Mouse (Mus musculus): ENCODE results near the gene Acnat2. TPM values are rescaled to one million over a fixed set of nuclear protein-coding genes. Genes with fewer than 3 reads are reported as not detected.
"Not testable (repeated sequence)": the region's sequence is repeated elsewhere in the genome, so short reads cannot be mapped to it uniquely, and the experiment has no call there.

Acnat2 gene
- under 1 TPM in 2 of 4 experiments, not detected in 2; 0.25 to 0.27 TPM for total RNA-seq (2022)

GRCm38 (mm10) chr4:49407957-49408356 lies at the start of gene Acnat2:
Gene Acnat2, minus strand, starts transcription at chr4:49408151.
- DNase-seq (ENCODE audit: low spot score in 2 of 2) = not testable (repeated sequence)

- no peak for DNase-seq (ENCODE audit: low spot score in 2 of 2)
These were observed 48.2 kb upstream of the Acnat2 start for GRCm38 (mm10) chr4:49456171-49456570.

- DNase-seq (ENCODE audit: low spot score in 2 of 2) = no peak
These were observed 44.0 kb upstream of the Acnat2 start for GRCm38 (mm10) chr4:49451848-49452551.

DNA sequence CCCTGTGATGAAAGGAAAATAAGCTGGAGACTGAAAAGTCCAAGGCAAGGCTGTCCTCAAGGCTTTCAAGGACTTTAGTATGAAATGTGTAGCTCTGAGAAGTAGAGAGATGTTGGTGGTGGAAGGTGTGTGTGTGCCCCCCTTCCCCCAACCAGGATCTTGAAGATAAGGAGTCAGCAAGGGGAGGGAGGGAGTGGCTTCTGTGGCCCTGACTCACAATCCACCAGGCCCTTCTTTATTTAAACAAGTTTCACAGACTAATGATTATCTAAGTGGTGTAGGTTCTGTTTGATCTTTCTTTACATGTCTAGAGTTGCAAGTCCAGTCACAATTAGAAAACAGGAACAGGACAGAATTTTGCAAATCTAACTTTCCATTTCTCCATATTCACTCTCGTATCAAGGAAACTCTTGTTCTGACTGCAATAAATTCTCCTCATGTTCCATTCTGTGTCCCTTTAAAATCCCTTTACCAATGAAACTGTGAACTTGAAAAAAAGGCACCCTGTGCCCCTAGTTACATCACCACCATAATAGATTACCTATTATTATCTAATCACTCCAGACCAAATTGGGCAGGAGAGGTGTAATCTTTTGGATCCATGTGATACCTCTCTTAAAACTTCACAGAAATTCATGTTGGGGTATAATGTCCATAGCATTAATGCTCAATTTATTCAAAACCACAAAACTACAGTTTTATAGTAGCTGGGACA lies 43.3 kb upstream of the Acnat2 start:
- DNase-seq (ENCODE audit: low spot score in 2 of 2) = not testable (repeated sequence)

DNA sequence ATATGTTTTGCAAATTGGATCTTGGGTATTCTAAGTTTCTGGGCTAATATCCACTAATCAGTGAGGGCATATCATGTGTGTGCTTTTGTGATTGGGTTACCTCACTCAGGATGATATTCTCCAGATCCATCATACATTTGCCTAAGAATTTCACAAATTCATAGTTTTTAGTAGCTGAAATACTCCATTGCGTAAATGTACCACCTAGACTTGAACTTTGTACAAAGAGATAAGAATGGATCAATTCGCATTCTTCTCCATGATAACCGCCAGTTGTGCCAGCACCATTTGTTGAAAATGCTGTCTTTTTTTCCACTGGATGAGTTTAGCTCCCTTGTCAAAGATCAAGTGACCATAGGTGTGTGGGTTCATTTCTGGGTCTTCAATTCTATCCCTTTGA lies 29.0 kb upstream of the Acnat2 start:
- DNase-seq (ENCODE audit: low spot score in 2 of 2) = not testable (repeated sequence)

- DNase-seq (ENCODE audit: low spot score in 2 of 2) = not testable (repeated sequence)
These were observed 2.2 kb upstream of the Acnat2 start for GRCm38 (mm10) chr4:49410151-49410550.

- no peak for DNase-seq (ENCODE audit: low spot score in 2 of 2)
These were observed 21.1 kb downstream of the Acnat2 start for GRCm38 (mm10) chr4:49386873-49387272.

GRCm38 (mm10) chr4:49383576-49384318 lies 24.2 kb downstream of the Acnat2 start:
- not testable (repeated sequence) for DNase-seq (ENCODE audit: low spot score in 2 of 2)

- DNase-seq (ENCODE audit: low spot score in 2 of 2) = not testable (repeated sequence)
These were observed 39.9 kb downstream of the Acnat2 start for GRCm38 (mm10) chr4:49368046-49368445.

GRCm38 (mm10) chr4:49357097-49357496 lies 50.9 kb downstream of the Acnat2 start:
- DNase-seq (ENCODE audit: low spot score in 2 of 2) = no peak

DNA sequence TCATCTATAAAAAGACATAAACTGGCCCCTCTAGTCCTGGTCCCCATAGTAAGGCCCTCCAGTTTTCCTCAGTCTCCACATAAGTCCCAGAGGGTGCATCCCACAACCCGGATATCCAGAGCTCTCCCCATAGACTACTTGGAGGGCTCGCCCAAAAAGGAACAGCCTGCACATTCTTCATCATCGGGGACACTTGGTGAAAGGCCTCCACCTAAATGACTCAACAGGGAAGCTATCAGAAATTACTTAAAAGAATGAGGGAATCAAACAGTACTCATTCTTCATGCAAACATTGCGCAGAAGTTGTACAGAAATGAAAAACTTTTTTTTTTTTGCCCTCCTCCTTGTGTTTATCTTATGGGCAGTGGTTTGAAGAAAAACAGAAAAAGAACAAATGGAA lies 57.5 kb downstream of the Acnat2 start:
- DNase-seq (ENCODE audit: low spot score in 2 of 2) = no peak

DNA sequence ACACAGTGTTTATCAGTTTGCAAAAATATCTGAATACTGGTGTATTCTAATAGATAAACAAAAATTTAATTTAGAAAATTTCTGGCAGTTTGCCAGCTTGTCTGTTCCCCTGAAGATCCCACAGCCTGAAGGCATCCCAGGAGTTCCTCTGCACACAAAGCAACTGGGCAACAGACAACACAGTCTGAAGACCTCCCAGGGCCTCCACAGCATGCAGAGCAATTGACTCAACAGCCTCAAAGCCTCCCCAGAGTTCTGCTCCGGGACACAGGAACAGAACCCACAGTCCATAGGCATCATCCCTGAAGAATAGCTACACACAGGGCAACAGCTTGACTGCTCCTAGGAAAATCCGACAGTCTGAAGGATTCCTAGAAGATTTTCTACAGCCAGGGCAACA lies 59.3 kb downstream of the Acnat2 start:
- DNase-seq (ENCODE audit: low spot score in 2 of 2) = no peak

DNA sequence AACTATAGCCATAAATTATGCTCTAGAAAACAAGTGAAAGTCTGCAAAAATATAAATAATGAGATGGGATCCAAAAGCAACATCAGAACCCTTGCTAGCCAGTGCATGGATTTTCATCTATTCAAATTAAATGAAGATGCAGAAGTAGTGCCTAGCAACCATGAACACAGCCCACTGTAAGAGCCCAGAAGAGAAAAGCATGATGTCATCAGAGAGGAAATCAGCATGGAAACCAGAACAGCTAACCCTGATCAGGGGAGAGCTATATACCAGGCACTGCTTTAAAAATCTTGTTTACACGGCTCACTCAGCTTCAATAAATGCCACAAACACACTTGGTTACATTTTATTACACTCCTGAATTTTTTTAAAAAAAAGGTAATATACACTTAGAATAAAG lies 60.0 kb downstream of the Acnat2 start:
- not testable (repeated sequence) for DNase-seq (ENCODE audit: low spot score in 2 of 2)

- not testable (repeated sequence) for DNase-seq (ENCODE audit: low spot score in 2 of 2)
These were observed 67.9 kb downstream of the Acnat2 start for GRCm38 (mm10) chr4:49340091-49340490.

DNA sequence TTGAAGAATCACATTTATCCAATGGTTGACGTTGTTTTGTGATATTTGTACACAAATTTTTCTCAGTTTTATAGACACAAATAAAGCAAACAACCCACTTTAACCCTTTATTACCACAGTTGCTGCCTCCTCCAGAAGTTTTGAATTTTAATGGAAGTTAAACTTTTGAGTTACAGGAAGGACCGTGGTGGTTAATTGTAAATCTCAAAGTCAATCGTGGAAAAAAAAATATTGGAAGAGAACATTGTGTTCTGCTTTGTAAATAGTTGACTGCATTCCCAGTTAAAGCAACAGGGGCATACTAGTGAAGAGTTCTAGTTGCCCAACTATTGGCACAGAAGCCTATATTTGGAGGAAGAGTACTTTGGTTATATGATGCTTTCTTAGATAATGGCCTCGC lies 70.0 kb downstream of the Acnat2 start:
- not testable (repeated sequence) for DNase-seq (ENCODE audit: low spot score in 2 of 2)

Other genes with a start within 250 kb of the Acnat2 start
- gene Acnat1, start 65.8 kb upstream of the Acnat2 start, total RNA-seq (2022) = not detected
- gene Baat, start 98.4 kb upstream of the Acnat2 start, total RNA-seq (2022) = under 1 TPM; 0.20 to 0.54 (median 0.26) TPM
- gene Mrpl50, start 112.9 kb upstream of the Acnat2 start, total RNA-seq (2022) = 10 to 100 TPM; 29.3 to 35.0 (median 32.1) TPM
- gene Zfp189, start 113.0 kb upstream of the Acnat2 start, total RNA-seq (2022) = 10 to 100 TPM; 23.9 to 30.1 (median 28.7) TPM
- gene Aldob, start 141.4 kb upstream of the Acnat2 start, total RNA-seq (2022) = 1 to 10 TPM; 2.3 to 4.1 (median 2.6) TPM
- gene Tmem246, start 189.7 kb upstream of the Acnat2 start, total RNA-seq (2022) = 10 to 100 TPM; 68.9 to 76.0 (median 69.6) TPM
- gene Rnf20, start 223.9 kb upstream of the Acnat2 start, total RNA-seq (2022) = 10 to 100 TPM; 69.0 to 90.0 (median 83.4) TPM

Measured in layer of hippocampus, adult 8-10 months (tissue).